Mouse (Mus musculus) erythroblast, embryonic 14.5 days (primary cell): ENCODE results near the gene Cpm.

Experiments used
- GATA1 ChIP-seq: IDR thresholded peaks from 2 replicates; pipeline ENCODE4 v1.6.1; 2012; ENCODE audit warnings: low read length, inconsistent platforms, mixed read lengths
- TAL1 ChIP-seq: IDR thresholded peaks from 3 replicates; pipeline ENCODE4 v1.6.1; 2012; ENCODE audit warnings: low read length, inconsistent platforms, mixed read lengths

- TF ChIP-seq GATA1 (no peak), TAL1 (no peak)
Measured at GRCm38 (mm10) chr10:117620530-117620929, 8.8 kb upstream of the Cpm start.
